Mouse (Mus musculus) CD4-positive naive resting alpha-beta T cell, adult 76 days (primary cell): ENCODE data around the gene Gm35549. TPM values are rescaled to one million over a fixed set of nuclear protein-coding genes. Genes with fewer than 3 reads are reported as not detected.

ENCODE experiments used
- total RNA-seq: library from RNA; stranded (reverse); gene quantifications from one replicate; pipeline ENCODE4 v1.2.4, GENCODE M21; 2023

The Gm35549 gene
- not detected for total RNA-seq

DNA sequence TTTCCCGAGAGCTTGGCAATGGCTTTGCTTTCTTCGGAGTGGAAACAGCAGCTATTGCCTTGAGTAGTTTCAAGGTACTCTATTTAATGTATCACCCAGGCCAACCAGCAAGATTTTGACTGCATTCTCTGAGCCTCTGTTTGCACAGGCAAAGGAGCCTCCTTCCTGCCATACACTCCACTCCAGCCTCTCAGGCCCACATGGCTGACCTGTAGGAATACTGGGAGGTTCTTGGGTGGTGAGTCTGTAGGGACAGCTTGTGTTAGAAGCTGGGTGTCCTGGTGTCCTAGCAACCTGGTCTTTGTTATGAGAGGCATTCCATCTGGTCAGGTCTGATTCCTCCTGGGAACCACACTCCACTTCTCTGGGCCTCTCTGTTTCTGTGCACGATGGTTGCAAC lies at the start of gene Gm35549:
TSS of gene Gm35549 (minus strand) at position 276 of the 400 bp plus-strand sequence.

DNA sequence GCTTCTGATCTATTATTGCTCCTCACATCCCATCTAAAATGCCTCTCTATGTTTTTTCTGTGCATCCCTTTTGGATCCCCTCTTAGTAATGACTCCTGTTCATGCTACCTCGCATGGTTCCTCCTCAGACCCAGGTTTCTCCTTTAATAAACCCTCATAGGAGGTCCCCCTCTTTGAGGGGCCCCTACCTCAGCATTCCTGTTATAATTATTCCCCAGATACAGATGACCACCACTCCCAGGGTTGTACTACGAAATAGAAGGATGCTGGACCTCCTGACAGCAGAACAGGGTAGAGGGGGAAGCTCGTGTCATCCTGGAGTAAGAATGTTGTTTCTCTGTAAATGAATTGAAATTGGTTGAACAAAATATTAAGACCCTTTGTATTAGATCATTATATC lies 41.5 kb upstream of the Gm35549 start, which contains the start of gene Zkscan7:
TSS of gene Zkscan7 (plus strand) at position 301 of the 400 bp plus-strand sequence.

DNA sequence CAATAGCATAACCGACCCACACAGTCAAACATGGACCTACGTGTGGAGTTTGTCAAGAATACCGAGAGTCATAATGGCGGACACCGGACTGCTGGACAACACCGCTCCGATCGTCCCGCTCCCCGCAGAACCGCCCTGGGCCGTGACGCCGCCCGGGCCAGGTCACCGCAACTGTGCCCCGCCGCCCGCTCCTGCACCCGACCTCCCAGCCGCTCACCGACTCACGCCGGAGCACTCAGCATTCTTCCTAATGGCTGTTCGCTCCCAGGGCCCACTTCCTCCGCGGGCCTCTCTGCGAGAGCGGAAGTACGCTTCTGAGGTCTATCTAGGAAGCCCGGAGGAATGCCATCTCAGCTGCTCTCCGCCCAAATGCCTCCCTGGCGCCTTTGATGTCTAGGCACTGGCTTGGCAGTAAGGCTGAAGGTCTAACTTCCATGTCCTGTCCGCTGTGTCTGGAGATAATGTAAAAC lies 21.9 kb upstream of the Gm35549 start, which contains the start of gene Zfp445:
TSS of gene Zfp445 (minus strand) at position 310 of the 470 bp plus-strand sequence.

DNA sequence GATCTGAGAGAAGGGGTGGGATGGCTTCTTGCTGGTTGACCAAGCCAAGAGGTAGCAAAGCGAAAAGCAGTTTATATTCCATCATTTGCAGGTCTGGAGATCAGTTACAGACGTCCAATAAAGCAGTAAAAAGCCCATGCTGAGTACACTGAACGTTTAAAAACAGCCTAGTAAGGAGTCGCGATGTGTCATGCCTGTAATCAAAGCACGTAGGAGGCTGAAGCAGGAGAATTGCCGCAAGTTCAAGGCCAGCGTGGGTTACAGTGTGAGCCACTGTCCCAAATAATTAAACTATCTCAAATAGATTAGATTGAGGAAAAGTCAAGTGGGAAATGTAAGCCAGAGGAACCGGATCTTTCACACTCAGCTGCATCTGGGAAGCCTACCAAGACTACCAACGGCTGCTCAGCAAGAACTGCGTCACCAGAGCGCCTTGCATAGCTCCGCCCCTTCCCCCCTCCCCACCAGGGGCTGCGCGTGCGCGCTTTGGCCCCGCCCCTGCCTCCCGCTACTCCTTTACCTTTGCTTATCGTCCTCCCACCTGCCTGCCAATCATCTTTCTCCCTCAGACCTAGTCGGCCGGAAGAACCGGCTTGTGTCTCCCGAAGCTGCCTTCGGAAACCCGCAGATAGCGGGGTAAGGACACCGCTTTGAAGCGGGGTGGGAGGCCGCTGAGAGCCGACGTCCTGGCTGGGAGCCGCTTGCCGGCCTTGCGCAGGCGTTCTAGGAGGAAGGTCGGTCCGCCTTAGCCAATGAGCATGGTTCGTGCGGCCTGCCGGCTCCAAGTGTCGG lies 38.6 kb downstream of the Gm35549 start, which contains the start of gene Tcaim:
TSS of gene Tcaim (plus strand) at position 487 of the 792 bp plus-strand sequence.

Other genes starting within 250 kb of the Gm35549 start
- not detected for gene Topaz1, start 96.7 kb downstream of the Gm35549 start, total RNA-seq
- gene Tcaim, start 38.5 kb downstream of the Gm35549 start, total RNA-seq: 14.2 TPM
- 134 TPM for gene Zfp445, start 22.0 kb upstream of the Gm35549 start, total RNA-seq
- gene Zkscan7, start 41.6 kb upstream of the Gm35549 start, total RNA-seq: 3.7 TPM
- gene Zfp105, start 79.0 kb upstream of the Gm35549 start, total RNA-seq: not detected
- 44.4 TPM for gene 1110059G10Rik, start 107.0 kb upstream of the Gm35549 start, total RNA-seq
- 4.4 TPM for gene Kif15, start 107.0 kb upstream of the Gm35549 start, total RNA-seq
- 20.8 TPM for gene Tmem42, start 177.3 kb upstream of the Gm35549 start, total RNA-seq
- gene Tgm4, start 190.7 kb upstream of the Gm35549 start, total RNA-seq: 0.76 TPM